Mouse (Mus musculus): ENCODE data around the gene Smc4.
A peak's percentile ranks its signal among the peaks of the same experiment; 100 is the strongest.

Smc4 gene

DNA sequence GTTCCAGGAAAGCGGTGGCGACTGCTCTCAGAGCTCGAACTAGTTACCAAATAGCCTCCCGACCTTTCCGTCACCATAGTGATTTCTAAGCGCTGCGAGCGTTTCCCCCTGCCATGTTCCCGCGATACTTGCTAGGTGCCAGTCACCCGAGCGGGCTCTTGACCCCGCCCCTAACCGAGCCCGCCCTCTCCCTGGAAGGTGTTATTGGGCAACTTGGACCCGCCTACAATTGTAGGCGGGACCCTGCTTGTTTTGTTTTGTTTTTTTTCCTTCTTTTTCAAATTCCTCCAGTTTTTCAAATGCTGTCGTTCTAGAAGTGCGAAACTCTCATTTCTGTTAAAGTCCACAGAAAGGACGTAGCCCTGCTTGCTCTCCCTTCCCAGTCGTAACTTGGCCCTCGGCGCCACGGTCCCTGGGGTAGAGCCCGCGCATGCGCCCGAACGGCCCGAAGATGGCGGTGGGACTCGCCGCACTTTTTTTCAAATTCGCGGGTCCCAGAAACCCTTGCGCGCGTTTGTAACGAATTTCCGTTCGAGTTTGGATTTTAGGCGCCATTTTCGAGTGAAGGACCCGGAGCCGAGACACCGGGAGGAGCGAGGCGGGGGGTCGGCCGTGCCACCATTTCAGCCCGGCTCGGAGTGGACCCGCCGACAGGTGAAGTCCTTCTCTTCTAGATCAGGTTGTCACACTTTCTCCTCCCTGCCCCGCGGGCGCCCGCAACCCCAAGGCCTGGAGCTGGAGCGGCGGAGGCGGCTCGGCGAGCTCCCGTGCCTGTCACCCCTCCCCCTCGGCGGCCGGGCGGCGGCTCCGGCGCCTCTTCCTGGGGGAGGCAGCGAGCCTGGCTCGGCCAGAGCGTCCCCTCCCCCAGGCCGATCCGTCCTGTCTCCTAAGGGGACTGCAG is at the start of gene Smc4, which contains the start of gene Ift80:
TSS of gene Smc4 (plus strand) at position 302 of the 901 bp plus-strand sequence.
TSS of gene Ift80 (minus strand) at position 134 of the 901 bp plus-strand sequence.
- peak; percentile 94 to 96 for DNase-seq (ENCODE audit: low spot score in 2 of 2)

DNA sequence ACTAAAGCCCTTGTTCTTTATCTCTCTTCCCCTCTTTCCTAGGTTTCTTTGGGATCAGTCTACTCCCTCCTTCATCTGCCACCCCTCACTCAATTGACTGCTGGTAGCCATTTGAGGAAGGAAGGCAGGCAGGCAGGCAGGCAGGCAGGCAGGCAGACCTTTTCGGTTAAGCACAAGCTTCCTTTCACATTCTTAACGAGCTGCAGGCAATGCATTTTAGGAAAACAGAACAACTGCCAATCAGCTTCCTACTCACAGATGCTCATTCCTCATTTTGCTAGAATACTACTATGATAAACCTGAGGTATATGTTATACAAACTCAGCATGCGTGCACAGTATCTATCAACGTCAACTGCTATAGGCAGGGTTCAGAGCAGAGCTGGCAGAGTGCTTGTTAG is 48.1 kb upstream of the Smc4 start:
- DNase-seq (ENCODE audit: low spot score in 2 of 2), result no peak

DNA sequence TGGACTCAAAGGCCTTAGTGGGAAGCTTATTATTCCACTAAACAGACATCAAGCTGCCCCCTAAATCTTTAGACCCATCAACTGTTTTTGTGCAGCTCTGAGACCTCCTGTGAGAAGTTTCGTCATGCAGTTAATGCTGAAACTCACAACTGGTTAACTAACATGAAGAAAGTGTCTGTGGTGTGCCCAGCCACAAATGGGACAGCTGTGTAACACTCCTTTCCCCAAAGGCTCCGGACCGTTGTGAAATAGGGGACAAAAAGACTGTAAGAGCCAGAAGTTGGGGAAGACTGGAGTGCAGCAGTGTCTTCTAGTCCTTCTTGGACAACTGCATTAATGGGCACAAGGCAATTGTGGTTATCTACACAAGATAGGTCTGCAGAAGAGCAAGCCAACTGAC is 47.1 kb upstream of the Smc4 start:
- no peak for DNase-seq (ENCODE audit: low spot score in 2 of 2)

DNA sequence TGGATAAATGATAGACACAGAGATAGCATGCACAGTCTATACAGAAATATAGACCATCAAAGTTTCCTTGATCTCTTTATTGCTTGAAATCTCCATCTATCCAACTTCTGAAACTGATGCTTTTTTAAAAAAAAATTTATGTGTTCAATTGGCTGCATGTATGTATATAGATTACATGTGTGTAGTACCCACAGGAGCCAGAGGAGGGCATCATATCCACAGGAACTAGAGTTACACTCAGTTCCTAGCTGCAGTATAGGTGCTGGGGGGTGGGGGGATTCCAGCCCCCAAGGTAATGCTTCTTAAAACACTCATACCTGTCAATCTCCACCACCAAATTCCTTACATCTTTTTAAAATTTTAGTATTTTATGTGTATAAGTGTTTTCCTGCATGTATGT is 39.9 kb upstream of the Smc4 start:
- DNase-seq (ENCODE audit: low spot score in 2 of 2), result no peak

DNA sequence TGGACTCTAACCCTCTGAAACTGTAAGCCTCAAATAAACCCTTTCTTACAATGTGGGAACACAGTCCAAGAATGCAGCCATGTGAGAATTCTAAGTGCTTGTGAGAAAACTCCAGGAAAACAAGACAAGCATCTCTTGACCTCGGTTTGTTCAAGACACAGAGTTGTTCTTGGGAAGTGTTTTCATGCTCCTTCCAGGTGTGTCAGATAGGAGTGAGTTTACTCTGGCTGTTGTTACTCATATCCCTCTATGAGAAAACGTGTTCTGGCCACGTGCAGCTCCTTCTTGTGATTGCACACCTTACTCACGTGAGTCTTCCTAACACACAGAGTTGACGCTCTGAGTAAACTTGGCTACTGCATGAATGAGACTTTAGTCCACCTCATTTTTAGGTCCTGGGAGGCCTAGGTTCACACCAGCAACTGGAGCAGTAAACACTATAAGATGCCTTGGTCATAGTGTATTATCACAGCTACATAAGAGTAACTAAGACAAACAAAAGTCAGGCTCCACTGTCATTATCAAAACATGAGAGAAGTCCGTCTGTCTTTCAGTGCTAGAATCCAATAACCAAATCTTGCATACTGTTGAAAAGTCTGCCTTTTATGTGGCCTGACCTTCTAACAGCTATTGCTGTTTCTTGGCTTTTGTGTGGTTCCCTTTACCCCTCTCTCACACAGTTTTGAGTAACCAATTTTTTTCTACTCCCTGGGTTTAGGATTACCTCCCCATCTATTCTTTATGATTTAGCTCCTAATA is 37.8 kb upstream of the Smc4 start:
- no peak for DNase-seq (ENCODE audit: low spot score in 2 of 2)

DNA sequence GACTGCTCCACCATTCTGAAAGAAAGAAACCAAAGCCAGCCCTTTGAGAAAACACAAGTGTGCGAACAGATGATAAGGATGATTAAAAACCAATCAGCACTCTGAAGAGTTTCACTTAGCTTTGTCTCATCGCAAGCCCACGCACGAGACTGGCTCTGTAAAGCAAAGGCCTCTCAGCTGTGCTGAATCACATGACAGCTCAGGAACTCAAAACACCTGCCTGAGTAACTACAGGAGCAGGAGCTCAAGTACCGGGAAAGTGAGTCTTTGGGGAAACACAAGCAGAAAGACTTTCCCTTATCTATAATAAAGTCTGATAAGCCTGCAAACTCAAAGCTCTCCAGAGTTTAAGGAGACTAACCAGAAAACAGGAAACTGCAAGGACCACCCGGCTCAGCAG is 37.1 kb upstream of the Smc4 start:
- no peak for DNase-seq (ENCODE audit: low spot score in 2 of 2)

DNA sequence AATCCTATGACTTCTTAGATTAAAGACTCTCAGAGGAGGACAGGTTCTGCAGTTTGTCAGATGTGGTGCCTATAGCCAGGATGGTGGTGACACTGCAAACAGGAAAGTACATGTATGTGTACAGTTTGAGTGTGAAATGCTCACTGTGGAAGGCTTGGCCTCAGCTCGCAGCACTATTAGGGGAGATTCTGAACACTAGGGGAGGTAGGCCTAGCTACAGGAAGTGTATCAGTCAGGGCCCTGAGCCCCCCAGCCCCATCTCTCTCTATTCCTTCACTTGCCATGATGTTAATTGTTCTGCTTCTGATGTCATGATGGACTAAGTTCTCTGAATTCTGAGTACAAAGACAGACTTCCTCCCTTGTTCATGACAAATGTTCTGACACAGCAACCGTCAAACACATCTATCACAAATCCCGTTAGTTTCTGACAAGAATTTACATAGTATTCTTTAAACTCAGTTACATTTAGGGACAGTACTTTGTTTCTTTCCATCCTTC is 35.4 kb upstream of the Smc4 start:
- no peak for DNase-seq (ENCODE audit: low spot score in 2 of 2)

DNA sequence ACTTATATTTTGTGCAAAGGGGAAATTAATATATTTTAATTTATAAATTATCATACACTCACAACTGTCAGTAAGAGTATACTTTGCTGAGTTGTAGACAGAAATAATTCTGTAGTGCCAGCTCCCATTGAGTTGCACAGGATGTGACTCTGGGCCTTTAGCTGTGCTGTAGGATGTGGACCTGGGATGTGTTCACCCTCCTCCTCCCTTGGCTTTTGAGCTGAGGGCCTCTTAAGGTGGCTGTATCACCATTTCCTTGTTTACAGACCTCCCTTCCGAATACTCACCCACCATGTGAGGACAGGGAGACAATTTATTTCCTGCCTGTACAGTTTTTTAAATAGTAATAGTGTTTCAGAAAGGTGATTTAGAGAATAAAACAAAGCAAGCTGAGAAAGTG is 31.0 kb upstream of the Smc4 start:
- DNase-seq (ENCODE audit: low spot score in 2 of 2), result no peak

DNA sequence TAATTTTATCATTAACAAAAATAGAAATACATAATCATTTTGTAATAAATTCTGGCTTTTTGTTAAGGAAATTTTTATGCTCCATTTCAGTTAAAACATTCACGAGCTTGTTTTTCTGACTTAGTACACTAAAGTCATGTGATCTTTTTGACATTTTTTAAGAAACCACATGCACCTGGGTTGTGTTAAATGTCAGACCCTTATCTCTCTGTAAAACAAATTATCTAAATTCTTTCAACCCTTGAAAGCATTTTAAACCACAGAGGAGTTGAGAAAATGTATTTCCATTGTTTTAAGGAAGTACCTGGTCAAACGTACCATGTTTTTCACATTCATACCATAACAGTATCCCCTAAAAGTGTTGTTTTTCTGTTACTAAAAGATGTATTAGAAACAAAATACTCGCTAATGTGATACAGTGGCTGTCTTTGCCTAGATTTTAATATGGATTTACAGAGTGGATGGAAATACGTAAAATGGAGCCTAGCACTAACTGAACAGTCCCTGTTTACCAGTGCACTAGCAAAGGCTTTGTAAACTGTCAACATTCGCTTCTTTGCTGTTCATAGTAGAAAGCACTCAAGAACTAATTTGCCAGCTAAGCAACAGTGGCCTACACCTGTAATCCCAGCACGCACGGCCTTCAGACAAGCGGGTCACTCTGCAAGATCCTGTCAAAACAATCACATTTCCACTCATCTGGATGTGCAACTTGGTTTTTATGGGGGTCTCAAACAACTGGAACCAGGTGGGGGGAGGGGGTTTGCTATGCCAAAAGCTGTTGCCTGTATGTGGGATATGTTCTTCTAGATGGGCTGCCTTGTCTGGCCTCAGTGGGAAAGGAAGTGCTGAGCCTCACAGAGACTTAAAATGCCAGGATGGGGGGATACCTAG is 29.7 kb upstream of the Smc4 start:
- no peak for DNase-seq (ENCODE audit: low spot score in 2 of 2)

DNA sequence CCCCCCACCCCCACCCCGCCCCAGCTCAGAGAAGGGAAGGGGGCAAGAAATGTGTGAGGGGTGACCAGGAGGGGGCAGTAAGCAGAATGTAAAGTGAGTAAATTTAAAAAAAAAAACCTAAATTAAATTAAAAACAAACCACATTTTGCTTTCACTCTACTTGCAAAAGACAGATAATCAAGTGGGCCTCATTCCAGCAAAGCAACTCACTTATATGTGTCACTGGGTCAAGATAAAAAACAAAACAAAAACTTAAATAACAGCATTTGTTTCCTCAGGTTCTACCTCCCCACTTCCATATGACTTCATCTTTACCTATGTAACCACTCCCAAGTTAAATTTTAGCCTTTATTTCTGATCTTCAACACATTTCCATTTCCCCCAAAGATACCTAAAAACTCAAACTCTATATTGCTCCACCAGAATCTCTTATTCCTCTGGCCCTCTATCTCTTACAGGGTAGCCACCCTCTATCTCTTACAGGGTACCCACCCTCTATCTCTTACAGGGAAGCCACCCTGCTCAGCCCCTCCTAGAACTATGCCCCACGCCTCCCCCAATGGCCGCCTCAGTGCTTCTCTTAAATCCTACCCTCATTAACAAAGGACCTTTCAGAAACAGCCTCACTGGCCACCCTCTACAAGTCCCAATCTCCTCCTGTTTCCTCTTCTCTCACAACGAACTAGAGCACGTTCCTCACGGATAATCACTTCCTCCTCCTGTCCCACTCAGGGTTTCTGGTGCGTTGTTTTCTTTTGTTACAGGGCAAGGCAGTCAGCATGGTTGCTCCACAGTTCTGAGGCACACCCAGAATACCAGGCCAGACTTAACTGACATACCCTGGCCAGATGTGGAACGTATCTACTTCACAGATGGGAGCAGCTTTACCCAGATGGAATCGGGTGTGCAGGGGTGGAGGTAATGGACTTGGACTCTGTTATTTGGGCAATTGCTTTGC is 28.7 kb upstream of the Smc4 start:
- DNase-seq (ENCODE audit: low spot score in 2 of 2), result no peak

DNA sequence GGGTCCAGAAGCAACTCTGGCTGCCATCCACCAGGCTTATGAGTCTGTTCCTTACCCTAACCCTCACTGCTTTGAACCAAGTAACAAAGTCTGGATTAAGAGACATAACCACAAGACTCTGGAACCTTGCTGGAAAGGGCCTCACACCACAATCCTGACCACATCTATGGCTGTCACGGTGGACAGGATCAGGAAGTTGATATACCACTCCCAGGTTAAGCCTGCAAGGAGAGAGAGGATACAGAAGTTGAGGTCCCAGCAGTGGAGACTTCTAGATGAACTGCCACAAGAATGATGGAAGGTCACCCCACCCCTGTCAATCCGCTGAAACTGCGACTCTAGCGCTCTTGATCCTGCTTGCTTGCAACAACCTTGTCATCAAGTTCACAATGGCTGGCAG is 26.8 kb upstream of the Smc4 start:
- no peak for DNase-seq (ENCODE audit: low spot score in 2 of 2)

DNA sequence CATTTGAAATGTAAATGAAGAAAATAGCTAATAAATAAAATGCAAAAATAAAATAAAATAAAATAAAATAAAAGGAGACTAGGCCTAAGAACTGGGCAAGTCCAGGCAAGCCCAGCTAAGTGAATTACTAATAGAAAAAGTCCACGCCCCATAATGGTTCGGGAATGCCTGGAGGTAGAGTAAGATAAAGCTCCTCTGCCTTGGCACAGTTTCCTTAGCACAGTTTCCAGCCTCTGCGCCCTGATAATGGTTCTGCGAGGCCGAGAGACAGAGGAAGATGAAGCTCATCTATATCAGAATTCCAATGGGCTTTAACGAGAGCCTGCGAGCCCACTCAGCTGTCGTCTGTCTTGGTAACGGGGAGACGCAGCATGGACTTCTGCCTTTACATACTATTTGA is 25.4 kb upstream of the Smc4 start:
- no peak for DNase-seq (ENCODE audit: low spot score in 2 of 2)

DNA sequence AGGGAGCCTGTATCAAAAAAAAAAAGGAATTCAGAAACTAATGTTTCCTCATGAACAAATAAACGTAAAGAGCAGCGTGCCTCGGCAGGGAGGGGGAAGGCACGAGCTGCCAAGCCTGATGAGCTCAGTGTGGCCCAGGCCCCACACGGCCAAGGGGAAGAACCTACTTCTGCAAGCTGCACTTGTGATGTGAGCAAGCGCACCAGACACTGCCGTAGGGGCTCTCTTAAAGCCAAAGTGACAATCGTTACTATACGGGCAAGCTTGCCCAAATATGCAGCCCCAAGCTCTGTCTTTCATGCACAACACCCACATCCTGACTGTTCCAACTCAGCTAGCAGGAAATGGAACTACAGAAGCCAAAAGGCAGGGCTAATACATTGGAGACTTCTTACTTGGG is 23.6 kb upstream of the Smc4 start:
- peak in 1 of 2 experiments; percentile 10 for DNase-seq (ENCODE audit: low spot score in 2 of 2)

DNA sequence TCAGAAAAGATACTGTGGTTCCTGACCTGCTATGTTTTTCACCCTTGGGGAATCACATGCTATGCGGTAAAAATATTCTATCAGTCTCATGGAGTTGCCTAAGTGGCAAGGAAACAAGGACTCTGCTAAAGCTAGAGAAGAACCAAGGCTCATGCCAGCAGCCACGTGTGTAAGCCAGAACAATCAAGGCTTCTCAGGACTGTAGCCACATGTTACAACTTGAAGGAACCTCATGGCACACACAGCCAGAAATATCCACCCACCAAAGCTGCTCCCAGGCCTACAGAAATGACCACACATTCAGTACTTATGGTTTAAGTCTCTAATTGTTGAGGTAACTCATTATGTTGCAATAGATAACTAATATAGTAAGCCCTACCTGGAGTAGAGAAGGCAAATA is 18.0 kb upstream of the Smc4 start:
- DNase-seq (ENCODE audit: low spot score in 2 of 2), result no peak

DNA sequence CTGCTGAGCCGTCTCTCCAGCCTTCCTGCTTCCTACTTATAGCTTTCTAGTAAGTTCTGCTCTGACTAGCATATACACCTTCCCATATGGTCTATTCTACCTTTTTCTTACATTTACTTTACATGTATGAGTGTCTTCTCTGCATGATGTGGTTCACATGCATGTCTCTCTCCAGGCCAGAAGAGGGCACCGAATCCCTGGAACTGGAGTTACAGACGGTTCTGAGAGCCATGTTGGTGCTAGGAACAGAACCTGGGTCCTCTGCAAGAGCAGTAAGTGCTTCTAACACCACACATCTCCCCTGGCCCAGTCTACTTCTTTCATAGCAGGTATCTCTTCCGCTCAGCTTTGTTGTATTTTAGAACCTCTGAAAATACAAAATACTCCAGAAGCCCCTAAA is 1.8 kb upstream of the Smc4 start:
- DNase-seq (ENCODE audit: low spot score in 2 of 2), result no peak

DNA sequence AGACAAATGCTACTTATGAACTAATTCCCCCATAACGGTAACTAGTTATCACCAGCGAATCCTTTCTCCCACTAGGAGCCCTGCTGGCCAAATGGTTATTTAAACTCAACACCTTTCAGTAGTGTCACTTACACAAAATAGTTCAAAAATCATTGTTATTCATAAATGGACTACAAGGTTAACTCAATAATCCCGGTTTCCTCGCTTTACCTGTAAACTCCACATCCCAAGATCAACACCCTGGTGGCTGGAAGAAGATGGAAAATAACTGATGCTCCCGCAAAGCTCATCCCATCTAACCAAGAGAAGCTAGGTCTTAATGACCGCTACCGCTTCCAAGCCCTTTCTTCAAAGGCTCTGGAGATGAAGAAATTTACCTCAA is 492 bp upstream of the Smc4 start:
- DNase-seq (ENCODE audit: low spot score in 2 of 2), result no peak

DNA sequence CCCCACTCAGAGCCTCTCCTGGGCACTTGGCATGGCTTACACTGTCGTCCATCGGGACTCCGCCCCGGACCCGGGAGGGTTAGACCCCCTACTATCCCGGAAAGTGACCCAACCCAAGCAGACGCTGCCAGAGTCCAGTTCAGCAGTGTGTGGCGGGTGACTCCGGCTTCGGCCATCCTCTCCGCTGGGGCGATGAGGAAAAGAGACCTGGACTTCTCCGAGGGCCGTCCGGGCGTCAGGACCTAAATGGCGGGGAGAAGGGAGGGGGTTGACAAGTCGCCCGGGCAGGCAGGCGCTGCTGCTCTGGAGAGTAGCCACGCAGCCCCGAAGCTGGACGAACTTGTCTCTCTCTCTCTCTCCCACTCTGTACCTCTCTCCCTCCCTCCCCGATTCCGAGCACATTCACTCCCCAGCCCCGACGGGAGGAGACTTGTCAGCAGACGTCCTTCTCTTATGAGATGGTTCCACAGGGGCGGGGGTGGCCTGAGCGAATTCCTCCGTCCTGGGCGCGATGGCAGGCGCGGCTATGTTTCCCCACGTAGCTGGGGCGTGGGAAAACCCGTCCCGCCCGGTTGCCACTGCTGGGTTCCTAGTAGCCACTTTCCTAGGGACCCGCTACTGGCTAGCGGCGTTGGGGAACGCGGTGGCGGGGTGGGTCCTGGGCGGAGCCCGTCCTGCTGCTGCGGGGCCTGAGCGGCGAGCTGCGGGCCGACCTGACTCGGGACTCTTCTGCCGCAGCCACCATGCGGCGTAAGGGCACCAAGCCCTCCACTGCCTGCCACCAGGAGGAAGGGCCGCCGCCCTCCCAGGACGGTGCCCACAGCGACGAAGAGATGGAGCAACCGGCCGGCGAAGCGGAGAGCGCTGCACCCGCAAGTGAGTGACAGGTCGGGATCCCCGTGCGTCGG is 1.1 kb downstream of the Smc4 start:
- peak; percentile 40 to 55 for DNase-seq (ENCODE audit: low spot score in 2 of 2)

DNA sequence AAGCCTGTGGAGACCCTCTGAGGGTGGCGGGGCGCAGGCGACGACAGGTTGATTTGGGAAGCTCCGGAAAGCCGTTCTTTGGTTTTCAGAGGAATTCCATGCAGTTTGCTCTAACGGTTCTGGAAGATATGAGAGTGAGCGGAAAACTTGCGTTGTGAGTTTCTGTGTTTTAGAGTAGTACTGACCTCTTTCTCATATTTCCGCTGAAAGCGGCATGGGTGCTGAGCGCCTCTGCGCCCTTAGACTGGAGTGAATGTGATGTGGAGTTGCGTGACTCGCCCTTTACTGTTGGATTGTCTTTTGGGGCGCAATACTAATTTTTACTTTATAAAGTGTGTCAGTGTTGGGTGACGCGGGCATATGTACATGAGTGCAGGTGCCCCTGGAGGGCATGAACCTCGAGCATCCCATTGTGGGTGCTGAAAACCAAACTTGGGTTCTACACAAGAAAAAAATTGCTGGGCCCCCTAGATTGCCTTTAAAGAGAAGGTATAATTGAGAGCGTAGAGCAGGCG is 1.8 kb downstream of the Smc4 start:
- no peak for DNase-seq (ENCODE audit: low spot score in 2 of 2)

DNA sequence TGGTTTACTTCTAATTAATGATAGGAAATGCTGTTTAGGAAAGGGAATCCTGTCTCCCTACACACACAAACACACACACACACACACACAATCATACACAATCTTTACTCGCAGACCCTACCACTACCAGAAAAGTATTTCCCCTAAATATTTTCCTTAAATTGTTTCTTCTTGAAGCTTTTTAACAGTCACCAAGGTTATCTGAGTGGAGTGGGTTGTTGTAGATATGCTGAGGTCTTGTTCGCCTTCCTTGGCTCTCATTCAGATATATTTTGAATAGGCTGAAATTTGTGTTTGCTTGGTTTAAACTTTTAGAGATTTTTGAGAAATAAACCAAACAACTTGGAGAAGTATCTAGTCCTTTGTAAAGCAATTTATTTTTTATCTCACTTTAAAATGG is 4.3 kb downstream of the Smc4 start:
- DNase-seq (ENCODE audit: low spot score in 2 of 2), result no peak

Data from heart, adult 9 months (tissue).